Mouse (Mus musculus) macrophage (primary cell): ENCODE measurements around the gene Gsn. TPM values are rescaled to one million over a fixed set of nuclear protein-coding genes. Genes with fewer than 3 reads are reported as not detected.
A peak's percentile ranks its signal among the peaks of the same experiment; 100 is the strongest.

Experiments used
- H3K27ac ChIP-seq: fragments of 350-480 bp; formaldehyde crosslinking; 2 replicates; pipeline ENCODE4 v1.9.0; 2021
- H3K36me3 ChIP-seq: fragments of 350-480 bp; formaldehyde crosslinking; 2 replicates; pipeline ENCODE4 v1.9.0; 2021; ENCODE audit errors: inconsistent target
- H3K4me3 ChIP-seq: fragments of 350-480 bp; formaldehyde crosslinking; 2 replicates; pipeline ENCODE4 v1.9.0; 2021; ENCODE audit errors: inconsistent target
- H3K79me2 ChIP-seq: fragments of 350-480 bp; formaldehyde crosslinking; 2 replicates; pipeline ENCODE4 v1.9.0; 2021; ENCODE audit errors: inconsistent target
- WGBS: methylation state at CpG from one replicate; pipeline ENCODE4 v1.1.7; 2026; ENCODE audit warnings: inconsistent platforms; ENCODE audit not compliant: missing documents; 5-methylcytosine and 5-hydroxymethylcytosine counted together
- polyA plus RNA-seq: library from polyadenylated mRNA; stranded (reverse); fragments of 250-400 nt; gene quantifications from 3 replicates; pipeline ENCODE4 v1.2.4, GENCODE M21; 2018; ENCODE audit warnings: inconsistent platforms

Gsn gene
- polyA plus RNA-seq, 1 experiment from 2014 or later, result 134 TPM

DNA sequence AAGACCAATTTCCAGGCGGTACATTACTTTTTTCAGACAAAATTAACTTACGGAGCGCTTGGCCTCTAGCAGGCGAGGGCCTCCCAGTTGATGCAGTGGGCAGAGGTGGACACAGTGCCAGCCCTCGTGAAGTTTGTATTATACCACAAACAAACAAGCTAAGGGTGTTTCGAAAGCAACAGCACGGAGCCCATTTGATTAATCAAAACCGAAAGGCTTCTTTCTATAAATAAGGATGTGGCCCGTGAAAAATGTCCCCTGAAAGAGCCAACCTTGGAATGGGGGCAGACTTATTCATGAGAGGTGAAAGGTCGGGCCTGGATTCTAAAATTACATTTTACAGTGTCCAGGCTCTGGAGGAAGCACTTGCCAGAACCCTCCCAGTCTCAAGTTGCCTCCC is 81.2 kb downstream of the Gsn start:
- H3K27ac ChIP-seq, result peak overlapping the region; percentile 92
- H3K36me3 ChIP-seq, result no peaks in the 10 kb centered on the region
- peak overlapping the region; percentile 97 for H3K4me3 ChIP-seq
- H3K79me2 ChIP-seq, result peaks cover 44% of the 10 kb centered on the region
- WGBS, result 50% methylated on average over 10 of the region's 10 CpGs

DNA sequence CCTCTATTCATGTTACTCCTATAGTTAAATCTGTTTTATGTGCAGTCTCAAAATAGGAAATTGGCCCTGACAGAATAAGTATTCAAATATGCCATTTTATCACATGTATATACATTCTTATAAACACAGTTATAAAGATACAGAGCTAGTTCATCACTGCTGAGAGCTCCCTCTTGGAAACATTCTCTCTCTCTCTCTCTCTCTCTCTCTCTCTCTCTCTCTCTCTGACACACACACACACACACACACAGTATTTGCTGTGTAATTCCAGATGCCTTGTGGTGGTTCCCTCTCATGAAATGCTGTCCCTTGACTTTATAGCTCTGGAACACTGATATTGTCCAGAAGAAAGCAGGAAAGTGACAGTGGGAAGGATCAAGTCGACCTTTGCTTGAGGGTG is 81.9 kb downstream of the Gsn start:
- Histone ChIP-seq H3K36me3 (no peaks in the 10 kb centered on the region), H3K4me3 (no peak overlapping the region), H3K27ac (peak overlapping the region; percentile 92), H3K79me2 (peaks cover 37% of the 10 kb centered on the region)
- 64% methylated on average over 1 of the region's 1 CpGs for WGBS

DNA sequence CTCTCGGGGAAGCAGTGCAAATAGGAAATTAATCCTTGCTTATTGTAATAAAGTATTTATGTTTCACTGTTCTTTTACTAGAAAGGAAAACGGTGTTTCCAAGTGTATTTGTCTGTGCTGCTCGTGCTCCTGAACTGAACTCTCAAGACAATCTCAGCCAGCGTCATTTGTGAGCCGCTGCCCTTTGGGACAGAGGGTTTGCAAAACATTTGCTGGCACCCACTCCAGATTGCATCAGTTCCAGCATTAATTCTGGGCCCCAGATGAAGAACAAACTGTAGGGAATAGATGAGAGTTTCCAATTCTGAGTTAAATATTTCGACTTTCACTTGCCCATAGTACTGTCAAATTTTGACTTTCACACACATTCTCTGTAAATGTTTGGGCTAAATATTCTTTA is 82.5 kb downstream of the Gsn start:
- peak overlapping the region; percentile 92 for H3K27ac ChIP-seq
- H3K36me3 ChIP-seq, result no peaks in the 10 kb centered on the region
- 52% methylated on average over 6 of the region's 6 CpGs for WGBS

DNA sequence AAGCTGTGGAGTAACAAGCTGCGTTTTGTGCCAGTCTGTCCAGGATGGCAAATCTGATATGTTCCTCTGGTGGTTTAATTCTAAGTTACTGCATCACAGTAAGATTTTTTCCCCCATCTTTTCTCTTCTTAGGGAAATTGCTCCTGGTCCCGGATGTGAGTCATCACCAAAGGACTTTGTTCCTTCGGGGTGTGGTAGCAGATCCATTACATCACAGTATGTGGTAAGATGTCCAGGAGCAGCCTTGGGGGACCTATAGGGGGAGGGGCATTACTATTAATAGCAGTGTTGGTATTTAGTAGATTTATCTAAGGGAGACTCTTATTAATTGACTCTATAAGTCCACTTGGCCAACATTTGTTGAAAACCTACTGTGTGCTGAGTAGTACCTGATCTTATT is 86.4 kb downstream of the Gsn start:
- Histone ChIP-seq H3K36me3 (no peaks in the 10 kb centered on the region), H3K4me3 (no peak overlapping the region), H3K27ac (peak overlapping the region; percentile 48), H3K79me2 (no peaks in the 10 kb centered on the region)
- 21% methylated on average over 3 of the region's 3 CpGs for WGBS

More for the DNA sequence above, 82.5 kb downstream of the Gsn start:
- Histone ChIP-seq H3K4me3 (no peak overlapping the region), H3K79me2 (peaks cover 31% of the 10 kb centered on the region)

DNA sequence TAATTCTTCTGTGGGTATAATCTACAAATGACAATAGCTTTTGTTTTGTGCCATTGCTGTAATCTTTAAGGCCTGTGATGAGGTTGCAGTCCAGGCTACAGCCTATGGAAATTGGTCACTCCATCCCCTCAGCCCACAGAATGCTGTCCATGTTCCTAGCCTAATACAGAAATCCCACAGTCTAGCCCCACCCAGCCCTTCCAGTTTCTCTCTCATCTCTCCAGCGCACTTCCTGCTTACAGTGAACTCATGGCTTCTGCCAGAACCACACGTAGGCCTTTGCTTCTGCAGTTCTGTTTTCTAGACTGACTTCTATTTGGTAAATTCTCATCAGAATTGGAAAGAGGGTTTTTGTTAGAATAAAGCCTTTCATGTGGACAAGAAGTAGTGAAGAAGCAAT is 89.8 kb downstream of the Gsn start:
- 7% methylated on average over 2 of the region's 2 CpGs for WGBS
- Histone ChIP-seq H3K4me3 (no peak overlapping the region), H3K36me3 (no peaks in the 10 kb centered on the region), H3K79me2 (no peaks in the 10 kb centered on the region), H3K27ac (no peak overlapping the region)

DNA sequence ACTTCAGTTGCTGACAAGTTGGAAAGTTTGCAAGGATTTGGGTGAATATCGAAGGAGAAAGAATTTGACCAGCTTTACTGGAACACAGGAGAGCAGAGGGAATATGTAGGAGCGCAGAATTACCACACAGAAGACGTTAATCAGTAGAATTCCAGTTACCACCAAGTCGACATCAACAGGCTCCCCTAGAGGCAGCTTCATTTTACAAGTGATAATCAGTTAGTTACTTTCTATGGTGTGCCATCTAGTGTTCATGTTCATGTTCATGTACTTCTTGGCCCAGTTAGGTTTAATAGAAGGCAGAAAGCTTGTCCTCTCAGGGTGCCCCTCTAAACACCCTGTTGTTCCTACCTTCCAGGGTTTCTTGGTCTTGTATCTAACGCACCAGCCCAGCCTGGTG is 93.0 kb downstream of the Gsn start:
- no peaks in the 10 kb centered on the region for H3K79me2 ChIP-seq
- no peak overlapping the region for H3K4me3 ChIP-seq
- no peak overlapping the region for H3K27ac ChIP-seq
- no peaks in the 10 kb centered on the region for H3K36me3 ChIP-seq
- WGBS, result 39% methylated on average over 5 of the region's 5 CpGs

Other genes with a start within 250 kb of the Gsn start
- not detected in 3 replicates for gene Hc, start 194.9 kb upstream of the Gsn start, polyA plus RNA-seq
- 0.22 to 1.00 TPM (median 0.40 TPM) in 3 replicates for gene AI182371, start 154.8 kb upstream of the Gsn start, polyA plus RNA-seq
- 10.1 to 21.6 TPM (median 17.6 TPM) in 3 replicates for gene Cntrl, start 146.9 kb upstream of the Gsn start, polyA plus RNA-seq
- 185 to 231 TPM (median 186 TPM) in 3 replicates for gene Rab14, start 55.3 kb upstream of the Gsn start, polyA plus RNA-seq
- gene Stom, start 80.6 kb downstream of the Gsn start, polyA plus RNA-seq, result 180 to 528 TPM (median 364 TPM) in 3 replicates
- gene 4930568D16Rik, start 111.3 kb downstream of the Gsn start, polyA plus RNA-seq, result not detected in 3 replicates
- gene 4930402F06Rik, start 140.8 kb downstream of the Gsn start, polyA plus RNA-seq, result not detected in 3 replicates
- gene Ggta1, start 206.9 kb downstream of the Gsn start, polyA plus RNA-seq, result 86.0 to 211 TPM (median 135 TPM) in 3 replicates